Mouse (Mus musculus): ENCODE data around the gene S1pr1.

GRCm38 (mm10) chr3:115750369-115750768 lies 35.5 kb upstream of the S1pr1 start:
- TF ChIP-seq CTCF (IDR thresholded peaks at IDR 0.05; ENCODE audit: low read depth, low read length) (no peak), POLR2A (IDR thresholded peaks at IDR 0.05; ENCODE audit: borderline replicate concordance, low read depth, low read length) (no peak)
